Mouse (Mus musculus): ENCODE measurements at regions not wholly inside any gene's neighbourhood (a gene's known extent, or its start where the extent isn't known, plus 50 kb on each side); places are given as distances from the start of the nearest gene placed in this dataset.
A peak's percentile ranks its signal among the peaks of the same experiment; 100 is the strongest.

DNA sequence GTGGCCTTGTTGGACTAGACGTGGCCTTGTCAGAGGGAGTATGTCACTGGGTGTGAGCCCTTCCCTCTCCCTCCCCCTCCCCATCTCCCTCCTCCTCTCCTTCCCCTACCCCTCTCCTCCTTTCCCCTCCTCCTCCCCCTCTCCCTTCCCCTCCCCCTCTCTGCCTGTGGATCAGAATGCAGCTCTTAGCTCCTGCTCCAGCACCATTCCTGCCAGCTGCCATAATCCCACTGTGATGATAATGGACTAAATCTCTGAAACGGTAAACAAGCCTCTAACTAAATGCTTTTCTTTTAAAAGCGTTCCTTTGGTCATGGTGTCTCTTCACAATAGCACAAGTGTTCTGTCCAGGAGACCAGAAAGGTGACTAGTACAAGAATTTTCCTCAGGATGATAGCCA lies 573.1 kb upstream of the Gm19410 start:
- no peak for DNase-seq (ENCODE audit: low spot score)
- Histone ChIP-seq H3K9ac (no peak overlapping the region), H3K27ac (no peak overlapping the region), H3K4me1 (replicated peaks; ENCODE audit: control insufficient read depth, insufficient read depth, low read length) (0 out of 2 replicates have a peak, but pooled peaks cover 8% of the 10 kb centered on the region), H3K27me3 (ENCODE audit: control insufficient read depth, insufficient read depth, low read length) (no peaks in the 10 kb centered on the region), H3K9me3 (ENCODE audit: control insufficient read depth, low read length) (no peaks in the 10 kb centered on the region), H3K36me3 (replicated peaks; ENCODE audit: control insufficient read depth, insufficient read depth) (no peaks in the 10 kb centered on the region), H3K4me2 (replicated peaks) (no peak overlapping the region), H3K4me3 (replicated peaks; ENCODE audit: low read length) (no peak overlapping the region)
- no peak for ATAC-seq (ENCODE audit: low FRiP score)
- 31% methylated on average over 3 of the region's 3 CpGs for WGBS

GRCm38 (mm10) chr8:35193771-35194170 lies 571.8 kb upstream of the Gm19410 start:
- WGBS, result 30% methylated on average over 1 of the region's 1 CpGs
- H3K27me3 ChIP-seq (ENCODE audit: control insufficient read depth, insufficient read depth, low read length), result no peaks in the 10 kb centered on the region
- no peak overlapping the region for H3K9ac ChIP-seq
- no peak overlapping the region for H3K4me2 ChIP-seq (replicated peaks)
- DNase-seq (ENCODE audit: low spot score), result peak; percentile 64
- H3K9me3 ChIP-seq (ENCODE audit: control insufficient read depth, low read length), result no peaks in the 10 kb centered on the region
- peak; percentile 49; the same call in 1 of the 2 replicates for ATAC-seq (ENCODE audit: low FRiP score)
- H3K4me1 ChIP-seq (replicated peaks; ENCODE audit: control insufficient read depth, insufficient read depth, low read length), result 0 out of 2 replicates have a peak, but pooled peaks cover 8% of the 10 kb centered on the region
- no peaks in the 10 kb centered on the region for H3K36me3 ChIP-seq (replicated peaks; ENCODE audit: control insufficient read depth, insufficient read depth)
- no peak overlapping the region for H3K4me3 ChIP-seq (replicated peaks; ENCODE audit: low read length)
- H3K27ac ChIP-seq, result no peak overlapping the region

GRCm38 (mm10) chr8:35196189-35196588 lies 569.4 kb upstream of the Gm19410 start:
- Histone ChIP-seq H3K9me3 (ENCODE audit: control insufficient read depth, low read length) (no peaks in the 10 kb centered on the region), H3K27me3 (ENCODE audit: control insufficient read depth, insufficient read depth, low read length) (no peaks in the 10 kb centered on the region), H3K27ac (no peak overlapping the region), H3K4me1 (replicated peaks; ENCODE audit: control insufficient read depth, insufficient read depth, low read length) (0 out of 2 replicates have a peak, but pooled peaks cover 8% of the 10 kb centered on the region), H3K4me2 (replicated peaks) (no peak overlapping the region), H3K9ac (no peak overlapping the region), H3K4me3 (replicated peaks; ENCODE audit: low read length) (no peak overlapping the region), H3K36me3 (replicated peaks; ENCODE audit: control insufficient read depth, insufficient read depth) (no peaks in the 10 kb centered on the region)
- ATAC-seq (ENCODE audit: low FRiP score) (peak; percentile 51; the same call in 1 of the 2 replicates), DNase-seq (ENCODE audit: low spot score) (no peak)
- 22% methylated on average over 4 of the region's 4 CpGs for WGBS

DNA sequence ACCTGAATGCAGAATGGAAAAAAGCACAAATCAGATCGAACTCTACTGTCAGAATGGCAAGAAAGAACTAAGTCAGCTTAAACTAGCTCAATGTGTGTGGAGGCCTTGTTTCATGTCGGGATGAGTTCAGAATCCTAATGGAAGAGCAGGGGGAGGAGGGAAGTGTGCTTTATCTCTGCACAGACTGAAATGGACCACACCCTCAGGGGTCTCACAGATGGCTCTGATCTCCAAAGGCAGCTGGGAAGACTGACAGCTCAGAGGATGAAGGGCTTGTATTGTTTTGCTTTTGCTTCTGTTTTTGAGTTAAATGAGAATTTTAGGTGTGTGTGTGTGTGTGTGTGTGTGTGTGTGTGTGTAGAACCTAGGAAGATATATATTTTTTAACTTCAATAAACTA lies 566.8 kb upstream of the Gm19410 start:
- WGBS, result 46% methylated on average over 2 of the region's 2 CpGs
- ATAC-seq (ENCODE audit: low FRiP score) (no peak), DNase-seq (ENCODE audit: low spot score) (no peak)
- H3K27me3 ChIP-seq (ENCODE audit: control insufficient read depth, insufficient read depth, low read length), result no peaks in the 10 kb centered on the region
- H3K4me1 ChIP-seq (replicated peaks; ENCODE audit: control insufficient read depth, insufficient read depth, low read length), result 0 out of 2 replicates have a peak, but pooled peaks cover 8% of the 10 kb centered on the region
- H3K27ac ChIP-seq, result no peak overlapping the region
- H3K36me3 ChIP-seq (replicated peaks; ENCODE audit: control insufficient read depth, insufficient read depth), result no peaks in the 10 kb centered on the region
- H3K4me2 ChIP-seq (replicated peaks), result no peak overlapping the region
- H3K4me3 ChIP-seq (replicated peaks; ENCODE audit: low read length), result no peak overlapping the region
- no peaks in the 10 kb centered on the region for H3K9me3 ChIP-seq (ENCODE audit: control insufficient read depth, low read length)
- H3K9ac ChIP-seq, result no peak overlapping the region

DNA sequence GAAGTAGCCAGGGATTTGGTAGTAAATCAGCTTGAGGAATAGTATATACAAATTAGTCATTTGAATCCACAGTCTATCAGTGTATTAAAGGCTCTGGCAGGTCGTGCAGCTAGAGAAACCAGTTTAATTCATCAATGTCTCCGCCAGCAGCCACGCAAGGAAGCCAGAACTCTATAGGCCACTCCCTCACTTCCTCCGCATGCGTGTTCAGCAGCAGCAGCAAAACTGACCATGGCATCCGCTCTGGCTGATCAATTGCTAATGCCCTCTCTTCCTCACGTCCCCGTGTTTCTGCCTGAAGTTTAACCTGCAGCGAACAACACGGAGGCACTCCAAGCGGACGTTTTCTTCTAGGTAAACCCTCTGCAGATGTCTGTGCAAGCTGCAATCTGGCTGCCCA lies 564.2 kb upstream of the Gm19410 start:
- 60% methylated on average over 12 of the region's 12 CpGs for WGBS
- Histone ChIP-seq H3K9me3 (ENCODE audit: control insufficient read depth, low read length) (no peaks in the 10 kb centered on the region), H3K4me1 (replicated peaks; ENCODE audit: control insufficient read depth, insufficient read depth, low read length) (0 out of 2 replicates have a peak, but pooled peaks cover 2% of the 10 kb centered on the region), H3K36me3 (replicated peaks; ENCODE audit: control insufficient read depth, insufficient read depth) (no peaks in the 10 kb centered on the region), H3K9ac (no peak overlapping the region), H3K4me3 (replicated peaks; ENCODE audit: low read length) (no peak overlapping the region), H3K27me3 (ENCODE audit: control insufficient read depth, insufficient read depth, low read length) (no peaks in the 10 kb centered on the region), H3K27ac (no peak overlapping the region), H3K4me2 (replicated peaks) (no peak overlapping the region)
- DNase-seq (ENCODE audit: low spot score), result no peak
- no peak for ATAC-seq (ENCODE audit: low FRiP score)

- no peaks in the 10 kb centered on the region for H3K36me3 ChIP-seq (replicated peaks; ENCODE audit: control insufficient read depth, insufficient read depth)
- H3K4me1 ChIP-seq (replicated peaks; ENCODE audit: control insufficient read depth, insufficient read depth, low read length), result no peaks in the 10 kb centered on the region
- no peak overlapping the region for H3K9ac ChIP-seq
- H3K27me3 ChIP-seq (ENCODE audit: control insufficient read depth, insufficient read depth, low read length), result no peaks in the 10 kb centered on the region
- 67% methylated on average over 15 of the region's 15 CpGs for WGBS
- no peak overlapping the region for H3K27ac ChIP-seq
- ATAC-seq (ENCODE audit: low FRiP score) (no peak), DNase-seq (ENCODE audit: low spot score) (no peak)
- no peaks in the 10 kb centered on the region for H3K9me3 ChIP-seq (ENCODE audit: control insufficient read depth, low read length)
- 0 out of 2 replicates have a peak overlapping the region, but pooled peaks have one; percentile 8 for H3K4me2 ChIP-seq (replicated peaks)
- no peak overlapping the region for H3K4me3 ChIP-seq (replicated peaks; ENCODE audit: low read length)
These were observed 560.6 kb upstream of the Gm19410 start for GRCm38 (mm10) chr8:35204971-35205370.

GRCm38 (mm10) chr8:35205536-35205935 lies 560.1 kb upstream of the Gm19410 start:
- H3K27ac ChIP-seq, result no peak overlapping the region
- no peaks in the 10 kb centered on the region for H3K36me3 ChIP-seq (replicated peaks; ENCODE audit: control insufficient read depth, insufficient read depth)
- no peaks in the 10 kb centered on the region for H3K9me3 ChIP-seq (ENCODE audit: control insufficient read depth, low read length)
- whole genome bisulfite sequencing, result 15% methylated on average over 8 of the region's 8 CpGs
- H3K4me2 ChIP-seq (replicated peaks), result peak overlapping the region; percentile 8; the same call in 1 of the 2 replicates
- peak; percentile 53 for DNase-seq (ENCODE audit: low spot score)
- no peak overlapping the region for H3K9ac ChIP-seq
- no peaks in the 10 kb centered on the region for H3K27me3 ChIP-seq (ENCODE audit: control insufficient read depth, insufficient read depth, low read length)
- no peaks in the 10 kb centered on the region for H3K4me1 ChIP-seq (replicated peaks; ENCODE audit: control insufficient read depth, insufficient read depth, low read length)
- H3K4me3 ChIP-seq (replicated peaks; ENCODE audit: low read length), result no peak overlapping the region
- ATAC-seq (ENCODE audit: low FRiP score), result no peak

GRCm38 (mm10) chr8:35206271-35206670 lies 559.3 kb upstream of the Gm19410 start:
- Histone ChIP-seq H3K4me2 (replicated peaks) (no peak overlapping the region), H3K27me3 (ENCODE audit: control insufficient read depth, insufficient read depth, low read length) (no peaks in the 10 kb centered on the region), H3K9me3 (ENCODE audit: control insufficient read depth, low read length) (no peaks in the 10 kb centered on the region), H3K9ac (no peak overlapping the region), H3K36me3 (replicated peaks; ENCODE audit: control insufficient read depth, insufficient read depth) (no peaks in the 10 kb centered on the region), H3K4me1 (replicated peaks; ENCODE audit: control insufficient read depth, insufficient read depth, low read length) (no peaks in the 10 kb centered on the region), H3K27ac (no peak overlapping the region), H3K4me3 (replicated peaks; ENCODE audit: low read length) (no peak overlapping the region)
- DNase-seq (ENCODE audit: low spot score), result no peak
- WGBS, result 61% methylated on average over 6 of the region's 6 CpGs
- no peak for ATAC-seq (ENCODE audit: low FRiP score)

GRCm38 (mm10) chr8:35208357-35208756 lies 557.2 kb upstream of the Gm19410 start:
- H3K4me3 ChIP-seq (replicated peaks; ENCODE audit: low read length), result no peak overlapping the region
- H3K9me3 ChIP-seq (ENCODE audit: control insufficient read depth, low read length), result no peaks in the 10 kb centered on the region
- no peak for DNase-seq (ENCODE audit: low spot score)
- no peak overlapping the region for H3K9ac ChIP-seq
- no peak for ATAC-seq (ENCODE audit: low FRiP score)
- H3K36me3 ChIP-seq (replicated peaks; ENCODE audit: control insufficient read depth, insufficient read depth), result no peaks in the 10 kb centered on the region
- no peaks in the 10 kb centered on the region for H3K4me1 ChIP-seq (replicated peaks; ENCODE audit: control insufficient read depth, insufficient read depth, low read length)
- WGBS, result 82% methylated on average over 5 of the region's 5 CpGs
- no peak overlapping the region for H3K4me2 ChIP-seq (replicated peaks)
- no peaks in the 10 kb centered on the region for H3K27me3 ChIP-seq (ENCODE audit: control insufficient read depth, insufficient read depth, low read length)
- no peak overlapping the region for H3K27ac ChIP-seq
